Mouse (Mus musculus) lung, adult 2 months (tissue): ENCODE data around the gene Stx18.

ENCODE experiments used
- CTCF ChIP-seq: fragments of 200-500 bp; IDR thresholded peaks from 2 replicates; pipeline ENCODE4 v1.5.1; 2011; ENCODE audit warnings: mild to moderate bottlenecking, low read length, control low read depth; ENCODE audit not compliant: insufficient read depth
- POLR2A ChIP-seq: fragments of 200-500 bp; IDR thresholded peaks from 2 replicates; pipeline ENCODE4 v1.6.1; 2011; ENCODE audit warnings: low read depth, mild to moderate bottlenecking, control low read depth, low read length, borderline replicate concordance; ENCODE audit errors: extremely low read depth

DNA sequence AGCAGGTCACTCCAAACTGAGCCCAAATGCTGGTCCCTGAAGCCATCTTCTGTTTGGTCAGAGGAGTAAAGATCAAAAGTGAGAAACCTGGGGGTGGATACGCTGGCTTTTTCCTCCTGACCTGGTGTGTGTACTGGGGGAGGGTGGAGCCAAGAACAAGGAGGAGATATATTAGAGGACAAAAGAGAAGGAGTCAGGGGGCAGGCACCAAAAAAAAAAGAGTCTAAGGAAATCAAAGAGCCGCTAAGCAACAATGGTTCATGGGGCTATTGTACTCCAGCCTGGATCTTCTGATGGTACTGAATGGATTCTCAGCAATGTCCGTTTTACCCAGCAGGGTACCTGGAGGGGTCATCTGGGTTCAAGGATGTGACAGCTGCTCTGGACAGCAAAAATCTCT lies 23.6 kb upstream of the Stx18 start:
- no peak for TF ChIP-seq CTCF
- no peak for TF ChIP-seq POLR2A
